Mouse (Mus musculus) limb, embryonic 14.5 days (tissue): ENCODE measurements at regions not wholly inside any gene's neighbourhood (a gene's known extent, or its start where the extent isn't known, plus 50 kb on each side); places are given as distances from the start of the nearest gene placed in this dataset.
A peak's percentile ranks its signal among the peaks of the same experiment; 100 is the strongest.

Experiments used
- ATAC-seq: fragments of 200-750 bp; cut with Nextera tagmentation; 2 replicates; pipeline ENCODE4 v1.8.0; 2017; ENCODE audit warnings: low read depth, moderate number of reproducible peaks, moderate TSS enrichment; ENCODE audit not compliant: low FRiP score
- DNase-seq: peaks from one replicate; pipeline ENCODE4 v3.0.0-alpha.2; 2015; ENCODE audit warnings: low spot score
- H3K27ac ChIP-seq: fragments of 300-500 bp; sonication (generic); replicated peaks from 2 replicates; pipeline ENCODE4 v1.5.1; 2014; ENCODE audit warnings: low read depth, mild to moderate bottlenecking, low read length, moderate library complexity, mixed read lengths
- H3K27me3 ChIP-seq: fragments of 300-500 bp; sonication (generic); 2 replicates; pipeline ENCODE4 v1.6.1; 2014; ENCODE audit warnings: low read length, mixed read lengths; ENCODE audit not compliant: control insufficient read depth, insufficient read depth
- H3K36me3 ChIP-seq: fragments of 300-500 bp; sonication (generic); 2 replicates; pipeline ENCODE4 v1.6.1; 2014; ENCODE audit warnings: mild to moderate bottlenecking, low read length, moderate library complexity, mixed read lengths; ENCODE audit not compliant: control insufficient read depth, insufficient read depth
- H3K4me1 ChIP-seq: fragments of 300-500 bp; sonication (generic); 2 replicates; pipeline ENCODE4 v1.6.1; 2014; ENCODE audit warnings: antibody characterized with exemption, low read length, mixed read lengths; ENCODE audit not compliant: control insufficient read depth, insufficient read depth
- H3K4me2 ChIP-seq: fragments of 300-500 bp; sonication (generic); replicated peaks from 2 replicates; pipeline ENCODE4 v1.6.1; 2014; ENCODE audit warnings: low read depth, mild to moderate bottlenecking, low read length, moderate library complexity; ENCODE audit not compliant: severe bottlenecking
- H3K4me3 ChIP-seq: fragments of 300-500 bp; sonication (generic); replicated peaks from 2 replicates; pipeline ENCODE4 v1.5.1; 2014; ENCODE audit warnings: low read length
- H3K9ac ChIP-seq: fragments of 300-500 bp; sonication (generic); 2 replicates; pipeline ENCODE4 v1.6.1; 2014; ENCODE audit warnings: mild to moderate bottlenecking, low read depth, low read length, moderate library complexity; ENCODE audit not compliant: severe bottlenecking
- H3K9me3 ChIP-seq: fragments of 300-500 bp; sonication (generic); 2 replicates; pipeline ENCODE4 v1.6.1; 2016; ENCODE audit warnings: low read length; ENCODE audit not compliant: control insufficient read depth
- POLR2A ChIP-seq: fragments of 200-500 bp; IDR thresholded peaks from 2 replicates; pipeline ENCODE4 v1.8.0; 2012; ENCODE audit warnings: inconsistent platforms, mild to moderate bottlenecking, moderate library complexity, borderline replicate concordance; ENCODE audit not compliant: insufficient read depth, insufficient read length; ENCODE audit errors: extremely low read depth
- WGBS: fragments of 180-500 bp; shearing (Covaris S2); extraction: QIAGEN DNeasy Blood & Tissue Kit; methylation state at CpG from one replicate; pipeline ENCODE4 v1.1.7; 2014; 5-methylcytosine and 5-hydroxymethylcytosine counted together

DNA sequence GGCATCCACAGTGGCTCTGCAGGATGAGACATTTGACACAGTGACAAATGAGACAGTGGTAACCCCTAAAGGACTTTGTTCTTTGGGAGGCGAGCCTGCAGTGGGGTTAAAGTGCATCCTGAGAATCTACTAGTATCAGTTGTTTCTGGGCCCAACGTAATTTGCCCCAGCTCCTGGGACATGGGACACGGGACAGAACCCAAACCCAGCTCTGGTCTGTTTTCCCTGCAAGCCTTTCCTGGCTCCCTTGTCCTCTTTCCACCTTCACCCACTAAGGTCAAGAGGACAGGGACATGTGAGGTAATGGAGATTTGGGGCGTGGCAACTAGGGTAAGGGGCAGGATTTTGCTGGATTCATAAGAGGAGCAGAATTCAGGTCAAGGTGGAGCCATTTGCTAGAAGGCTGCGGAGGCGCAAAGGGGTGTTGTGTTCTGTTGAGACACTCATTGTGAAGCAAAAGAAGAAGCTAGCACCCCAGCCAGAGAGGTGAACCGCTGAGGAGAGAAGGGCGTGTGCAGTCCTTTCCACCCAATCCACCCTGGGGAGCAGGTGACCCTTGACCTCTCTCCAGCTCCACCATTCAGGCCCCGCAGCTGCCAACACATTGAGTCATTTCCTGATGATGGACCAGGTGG lies 80.6 kb upstream of the Mgmt start:
- DNase-seq (no peak), ATAC-seq (no peak)
- H3K4me1 ChIP-seq: no peaks in the 10 kb centered on the region
- 83% methylated on average over 9 of the region's 9 CpGs for WGBS
- no peak overlapping the region for H3K4me3 ChIP-seq
- H3K27ac ChIP-seq: no peak overlapping the region
- no peak overlapping the region for H3K4me2 ChIP-seq
- no peaks in the 10 kb centered on the region for H3K36me3 ChIP-seq
- no peak for TF ChIP-seq POLR2A
- no peaks in the 10 kb centered on the region for H3K27me3 ChIP-seq
- no peak overlapping the region for H3K9ac ChIP-seq
- no peaks in the 10 kb centered on the region for H3K9me3 ChIP-seq

DNA sequence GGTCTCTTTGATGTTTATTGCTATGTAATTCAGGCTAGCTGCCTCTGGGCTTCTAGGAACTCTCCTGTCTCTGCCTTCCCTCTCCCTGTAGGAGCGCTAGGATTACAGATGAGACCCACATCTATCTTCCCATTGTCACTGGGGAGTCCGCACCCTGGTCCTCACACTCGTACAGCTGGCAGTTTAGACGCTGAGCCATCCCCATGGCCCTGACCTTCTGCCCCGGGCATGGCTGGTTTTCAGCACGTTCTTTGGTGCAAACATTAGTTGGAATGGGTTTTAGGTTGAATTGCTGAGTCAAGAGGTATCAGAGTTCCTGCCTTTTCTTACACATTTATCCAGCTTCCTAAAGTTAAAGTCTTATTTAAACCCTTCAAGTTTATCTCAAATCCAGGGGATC lies 79.7 kb upstream of the Mgmt start:
- H3K4me3 ChIP-seq: no peak overlapping the region
- no peak overlapping the region for H3K9ac ChIP-seq
- H3K9me3 ChIP-seq: no peaks in the 10 kb centered on the region
- H3K27ac ChIP-seq: no peak overlapping the region
- no peaks in the 10 kb centered on the region for H3K4me1 ChIP-seq
- H3K27me3 ChIP-seq: no peaks in the 10 kb centered on the region
- no peak overlapping the region for H3K4me2 ChIP-seq
- H3K36me3 ChIP-seq: no peaks in the 10 kb centered on the region
- TF ChIP-seq POLR2A: no peak
- DNase-seq: no peak
- 75% methylated on average over 6 of the region's 6 CpGs for WGBS
- no peak for ATAC-seq

DNA sequence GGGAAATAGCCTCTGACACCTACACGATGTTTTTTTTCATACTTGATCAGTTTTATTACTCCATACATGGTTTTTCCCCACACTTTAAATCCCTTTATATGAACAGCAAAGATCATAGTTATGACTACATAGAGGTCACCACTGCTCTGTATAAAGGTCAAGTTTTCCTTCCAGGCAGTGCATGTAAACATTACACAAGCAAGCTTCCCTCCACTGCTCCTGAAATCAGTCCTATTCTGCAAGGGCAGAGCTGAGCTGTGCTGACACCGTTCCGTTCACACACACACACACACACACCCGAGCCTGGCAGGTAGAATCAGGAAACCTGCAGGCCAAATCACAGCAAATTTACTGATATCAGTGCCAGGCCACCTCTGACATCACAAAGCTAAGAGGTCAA lies 74.1 kb upstream of the Mgmt start:
- H3K27ac ChIP-seq: no peak overlapping the region
- H3K4me3 ChIP-seq: no peak overlapping the region
- WGBS: 67% methylated on average over 4 of the region's 4 CpGs
- H3K4me2 ChIP-seq: no peak overlapping the region
- no peaks in the 10 kb centered on the region for H3K9me3 ChIP-seq
- ATAC-seq (no peak), DNase-seq (no peak)
- no peaks in the 10 kb centered on the region for H3K27me3 ChIP-seq
- no peak overlapping the region for H3K9ac ChIP-seq
- H3K36me3 ChIP-seq: no peaks in the 10 kb centered on the region
- no peaks in the 10 kb centered on the region for H3K4me1 ChIP-seq
- TF ChIP-seq POLR2A: no peak

DNA sequence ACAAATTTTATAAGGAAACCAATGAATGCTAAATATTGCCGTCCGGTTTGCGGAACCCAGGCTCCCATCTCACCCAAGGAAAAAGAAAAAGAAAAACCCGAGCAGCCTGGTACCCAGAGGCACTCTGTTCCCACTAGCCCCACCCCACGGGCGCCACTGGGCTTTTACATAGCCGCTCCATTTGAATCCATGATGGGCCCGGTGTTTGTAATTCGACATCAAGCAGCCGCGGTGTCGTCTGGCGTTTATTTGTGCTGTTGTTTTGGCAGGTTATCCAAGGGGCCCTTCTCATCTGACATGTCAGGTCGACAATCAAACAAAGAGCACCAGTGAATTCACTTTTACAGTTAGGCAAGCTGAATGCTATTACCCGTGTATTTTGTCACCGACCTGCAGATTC lies 68.8 kb upstream of the Mgmt start:
- ATAC-seq: no peak
- Histone ChIP-seq H3K27me3 (no peaks in the 10 kb centered on the region), H3K36me3 (no peaks in the 10 kb centered on the region), H3K4me1 (peaks cover 6% of the 10 kb centered on the region), H3K4me2 (peak overlapping the region; percentile 46), H3K9me3 (no peaks in the 10 kb centered on the region), H3K9ac (no peak overlapping the region), H3K4me3 (peak overlapping the region; percentile 18), H3K27ac (no peak overlapping the region)
- WGBS: 13% methylated on average over 16 of the region's 16 CpGs
- TF ChIP-seq POLR2A: no peak
- DNase-seq: no peak

DNA sequence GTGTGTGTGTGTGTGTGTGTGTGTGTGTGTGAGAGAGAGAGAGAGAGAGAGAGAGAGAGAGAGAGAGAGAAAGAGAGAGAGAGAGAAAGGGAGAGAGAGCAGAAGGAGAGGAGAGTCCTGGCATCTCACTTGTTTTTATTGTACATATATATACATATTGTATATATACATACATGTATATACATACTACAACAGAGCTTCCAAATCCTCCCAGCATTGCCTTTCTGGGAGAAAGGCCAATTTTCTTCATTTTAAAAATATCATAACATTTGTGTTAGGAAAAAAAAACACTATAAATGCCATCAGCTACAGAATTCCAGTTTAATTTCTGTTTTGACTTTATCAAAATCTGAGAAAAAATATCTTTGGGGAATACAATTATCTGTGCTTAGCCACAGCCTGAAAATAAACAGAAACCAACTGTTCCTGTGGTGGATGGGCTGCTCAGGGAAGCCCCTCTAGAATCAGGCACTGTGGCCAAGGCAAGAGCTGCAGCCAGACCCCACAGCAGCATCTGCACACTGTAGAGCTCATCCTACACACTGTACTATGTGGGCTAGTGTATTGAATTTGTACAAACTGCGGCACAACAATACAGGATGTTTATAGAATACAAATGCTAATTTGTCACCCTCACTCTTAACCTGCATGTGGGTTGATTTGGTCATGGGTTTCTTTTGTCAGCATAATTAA lies 64.6 kb upstream of the Mgmt start:
- Histone ChIP-seq H3K4me2 (no peak overlapping the region), H3K27me3 (no peaks in the 10 kb centered on the region), H3K27ac (no peak overlapping the region), H3K9me3 (no peaks in the 10 kb centered on the region), H3K4me1 (peaks cover 6% of the 10 kb centered on the region), H3K9ac (no peak overlapping the region), H3K36me3 (no peaks in the 10 kb centered on the region), H3K4me3 (no peak overlapping the region)
- DNase-seq (no peak), ATAC-seq (no peak)
- no peak for TF ChIP-seq POLR2A
- 78% methylated on average over 1 of the region's 1 CpGs for WGBS

DNA sequence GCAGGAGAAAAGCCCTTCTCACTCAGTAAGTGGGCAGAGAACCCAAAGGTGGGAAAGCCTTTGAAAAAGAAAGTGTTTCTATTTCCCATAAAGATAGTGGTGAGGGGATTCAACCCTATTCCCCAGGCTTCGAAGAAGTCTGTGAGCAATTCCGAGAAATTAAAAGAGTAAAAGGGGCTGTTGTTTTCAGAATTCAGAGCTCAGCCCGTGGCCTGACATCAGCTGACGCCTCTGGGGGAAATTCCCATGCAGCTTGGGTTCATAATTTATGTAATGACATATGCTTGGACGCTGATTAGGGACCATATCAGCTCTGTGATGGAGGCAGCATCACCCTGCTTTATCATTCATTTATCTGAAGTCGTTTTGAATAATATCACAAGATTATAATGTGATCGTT lies 62.0 kb upstream of the Mgmt start:
- no peak overlapping the region for H3K27ac ChIP-seq
- no peak for DNase-seq
- H3K4me1 ChIP-seq: no peaks in the 10 kb centered on the region
- H3K27me3 ChIP-seq: no peaks in the 10 kb centered on the region
- no peak overlapping the region for H3K9ac ChIP-seq
- no peak overlapping the region for H3K4me3 ChIP-seq
- H3K4me2 ChIP-seq: no peak overlapping the region
- 67% methylated on average over 7 of the region's 7 CpGs for WGBS
- H3K36me3 ChIP-seq: no peaks in the 10 kb centered on the region
- no peak for TF ChIP-seq POLR2A
- no peak for ATAC-seq
- H3K9me3 ChIP-seq: no peaks in the 10 kb centered on the region
